Mouse (Mus musculus) v-Abl transformed pro-B cells (cell line): Measurements from ENCODE around the gene Tmco4.

Source experiments
- in situ Hi-C, 2 experiments: fragments of 400-800 bp; cut with MboI; formaldehyde crosslinking; loops; one replicate each; pipeline ENCODE4 v1.15.1; 2025; ENCODE audit not compliant: unreplicated experiment in 2 of 2

Tmco4 gene

DNA sequence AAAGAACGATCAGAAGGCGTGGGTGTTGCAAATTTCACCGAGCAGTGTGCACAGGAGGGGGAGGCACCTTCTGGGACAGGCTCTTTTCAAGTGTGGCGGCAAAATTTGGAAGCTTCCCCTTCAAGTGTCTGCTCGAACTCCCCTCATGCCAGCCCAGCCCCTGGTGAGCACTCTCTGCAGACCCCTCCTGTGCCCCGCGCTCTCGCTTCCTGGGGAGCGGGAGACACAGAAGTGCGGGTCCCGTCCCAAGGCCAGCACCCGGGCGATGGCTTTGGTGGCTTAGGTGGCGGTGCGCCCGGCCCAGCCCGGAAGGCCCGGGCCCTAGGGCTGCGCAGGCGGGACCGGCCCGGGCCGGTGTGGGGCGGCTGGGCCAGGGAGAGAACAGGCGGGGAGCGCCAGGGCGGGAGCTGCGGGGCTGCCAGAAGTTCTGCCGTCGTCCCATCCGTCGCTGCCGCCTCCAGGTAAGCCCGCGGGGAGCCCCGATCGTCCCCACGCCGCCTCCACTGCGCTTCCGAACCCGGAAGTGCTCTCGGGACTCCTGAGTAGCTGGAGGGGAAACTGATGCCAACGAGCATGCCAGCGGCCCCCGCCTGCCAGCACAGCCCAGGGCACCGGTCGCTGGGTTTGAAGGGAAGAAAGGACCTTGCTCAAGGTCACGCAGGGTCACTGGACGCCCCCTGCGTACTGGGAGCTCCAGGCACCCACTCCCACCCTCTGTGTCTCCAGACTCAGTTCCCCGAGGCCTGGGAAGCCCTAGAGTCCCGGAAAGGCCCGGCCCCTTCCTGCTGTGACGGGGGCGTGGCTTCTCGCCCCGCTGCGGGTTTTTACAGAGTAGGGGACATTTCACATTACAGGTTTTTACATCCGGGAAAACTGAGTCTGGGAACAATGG is at the start of gene Tmco4:
TSS of gene Tmco4 (plus strand) at position 62 of the 892 bp plus-strand sequence.
- in situ Hi-C loops, result no loop called here

DNA sequence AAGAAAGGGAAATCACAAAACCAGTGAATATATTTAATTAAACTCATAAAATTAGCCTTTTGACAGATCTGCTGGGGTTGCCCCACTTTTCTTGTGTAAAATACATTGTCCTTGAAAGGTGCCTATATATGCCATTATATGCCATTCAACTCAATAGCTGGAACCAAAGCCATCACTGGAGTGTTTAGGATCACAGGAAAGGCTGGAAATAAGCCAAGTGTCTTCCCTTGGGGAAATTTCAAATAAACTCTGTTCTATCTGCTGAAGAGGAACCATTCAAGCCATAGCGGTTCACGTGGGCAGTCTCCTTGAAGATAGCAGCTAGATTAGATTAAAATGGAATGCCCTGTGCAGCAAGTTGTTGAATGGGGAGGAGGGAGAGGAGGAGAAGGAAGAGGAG is 47.1 kb upstream of the Tmco4 start:
- in situ Hi-C loops, result loop anchor here (5.0 to 25.0 kb wide), 4 partner anchors 72 to 362 kb away; partner anchors contain the start of gene Htr6 (in 1 of the 2)

DNA sequence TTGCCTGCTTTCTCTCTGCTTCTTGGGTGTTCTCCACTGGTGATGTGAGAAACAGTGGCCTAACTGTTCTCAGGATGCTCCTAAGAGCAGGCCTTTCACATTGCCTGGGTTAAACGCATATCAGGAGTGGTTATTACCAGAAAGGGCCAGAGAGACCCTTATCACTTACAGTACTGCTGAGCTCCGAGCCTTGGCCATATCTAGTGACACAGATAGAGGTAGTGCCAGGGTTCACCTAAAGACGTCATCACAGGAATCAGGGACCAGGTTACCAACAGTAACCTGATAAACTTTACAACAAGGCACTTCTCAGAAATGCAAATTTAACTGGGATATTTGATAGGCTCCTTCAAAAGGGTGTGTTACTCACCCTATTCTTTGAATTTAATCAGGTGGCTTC is 38.8 kb upstream of the Tmco4 start:
- in situ Hi-C loops, result loop anchor here in 1 of 2 experiments (25.0 kb wide), 1 partner anchor 353 kb away; no protein-coding TSS in a partner anchor

DNA sequence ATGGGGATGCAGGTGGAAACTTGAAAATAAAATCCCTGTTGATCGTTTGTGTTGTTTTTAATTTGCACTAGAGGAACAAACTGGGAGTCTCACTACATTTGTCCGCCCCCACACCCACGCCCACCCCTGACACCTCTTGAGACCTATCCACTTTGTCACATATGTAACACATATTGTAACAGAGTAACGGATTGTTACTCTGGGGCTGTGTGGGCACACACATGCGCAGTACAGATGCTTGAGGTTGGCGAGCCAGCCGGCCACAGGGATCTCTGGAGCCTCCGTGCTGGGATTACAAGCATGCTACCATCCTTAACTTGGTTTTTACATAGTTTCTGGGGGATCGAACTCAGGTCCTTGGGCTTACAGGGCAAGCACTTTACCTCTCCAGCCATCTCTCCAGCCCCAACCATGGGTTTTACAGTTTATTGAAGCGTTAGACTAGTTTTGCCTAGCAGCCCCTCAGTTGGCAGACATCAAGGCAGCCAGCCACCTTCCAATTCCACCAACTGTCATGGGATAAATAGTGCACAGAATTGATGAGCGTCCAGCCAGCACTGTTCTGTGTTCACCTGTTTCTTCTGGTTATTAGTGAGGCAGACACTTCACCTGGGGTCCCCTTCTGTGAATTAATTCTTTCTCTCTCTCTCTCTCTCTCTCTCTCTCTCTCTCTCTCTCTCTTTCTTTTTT is 38.1 kb upstream of the Tmco4 start:
- in situ Hi-C loops, result loop anchor here in 1 of 2 experiments (25.0 kb wide), 1 partner anchor 353 kb away; no protein-coding TSS in a partner anchor

DNA sequence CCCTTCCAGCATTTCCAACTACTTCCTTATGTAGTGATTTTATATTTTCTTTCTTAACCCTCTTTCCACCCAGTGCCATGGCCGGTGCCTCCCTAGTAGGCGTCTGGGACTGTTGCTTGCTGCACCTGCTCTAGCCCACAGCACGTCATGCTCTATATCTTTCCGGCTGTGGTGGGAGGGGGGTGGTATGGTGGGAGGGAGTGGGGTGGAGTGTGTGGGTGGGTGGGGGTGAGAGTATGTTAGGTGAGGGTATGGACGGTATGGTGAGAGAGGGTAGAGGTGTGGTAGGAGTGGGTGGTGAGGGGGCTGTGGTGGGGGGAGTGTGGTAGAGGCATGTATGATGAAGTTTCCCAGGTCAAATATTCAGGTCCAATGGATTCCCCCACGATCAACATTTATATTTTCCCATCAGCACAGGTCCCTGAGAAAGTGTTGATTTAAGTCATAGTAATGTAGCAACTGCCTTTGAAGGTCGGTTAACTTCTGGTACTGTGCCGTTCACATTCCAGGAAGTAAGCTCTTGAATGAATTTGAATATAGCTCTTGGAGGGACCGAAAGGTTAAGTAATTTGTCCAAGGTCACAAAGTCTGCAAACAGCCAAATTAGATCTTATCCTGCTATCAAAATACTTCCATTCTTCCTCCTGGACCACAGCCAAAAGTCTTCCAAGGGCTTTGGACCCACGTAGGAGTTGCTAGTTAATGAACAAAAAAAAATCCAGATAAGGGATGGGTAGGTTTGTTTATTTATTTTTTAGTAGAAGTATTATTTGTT is 34.0 kb upstream of the Tmco4 start:
- in situ Hi-C loops, result loop anchor here in 1 of 2 experiments (25.0 kb wide), 1 partner anchor 349 kb away; no protein-coding TSS in a partner anchor

DNA sequence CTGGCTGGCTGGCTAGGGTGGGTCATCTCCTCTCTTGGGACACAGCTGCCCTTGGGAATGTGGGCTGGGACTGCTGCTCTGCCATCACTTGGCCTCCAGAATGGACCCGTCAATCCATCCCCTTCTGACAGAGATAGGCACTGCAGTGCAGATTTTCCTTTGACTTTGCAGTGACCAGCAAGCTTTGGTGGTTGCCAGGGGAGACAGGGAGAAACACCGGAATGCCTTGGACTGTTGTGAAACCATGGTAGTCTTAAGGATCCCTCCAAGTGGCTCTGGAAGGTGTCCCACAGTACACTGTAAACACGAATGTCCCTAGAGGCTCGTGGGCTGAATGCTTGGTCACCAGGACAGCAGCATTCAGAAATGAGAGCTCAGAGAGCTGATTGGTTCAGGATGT is 33.2 kb upstream of the Tmco4 start:
- in situ Hi-C loops, result loop anchor here in 1 of 2 experiments (25.0 kb wide), 1 partner anchor 348 kb away; no protein-coding TSS in a partner anchor

DNA sequence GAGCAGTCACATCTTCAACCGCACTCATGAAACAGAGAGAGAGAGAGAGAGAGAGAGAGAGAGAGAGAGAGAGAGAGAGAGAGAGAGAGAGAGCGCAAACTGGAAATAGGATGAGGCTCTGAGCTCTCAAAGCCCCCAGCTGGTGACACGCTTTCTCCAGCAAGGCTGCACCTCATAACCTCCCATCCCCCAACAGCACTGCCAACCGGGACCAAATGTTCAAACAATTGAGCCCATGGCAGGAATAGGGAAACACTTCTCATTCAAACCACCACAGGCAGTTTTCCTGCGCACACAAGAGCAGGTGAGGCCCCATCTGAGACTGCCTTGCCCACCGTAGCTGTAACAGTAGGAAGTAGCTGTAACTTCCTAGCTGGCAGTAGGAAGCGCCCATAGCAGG is 31.3 kb upstream of the Tmco4 start:
- in situ Hi-C loops, result loop anchor here in 1 of 2 experiments (25.0 kb wide), 1 partner anchor 346 kb away; no protein-coding TSS in a partner anchor

DNA sequence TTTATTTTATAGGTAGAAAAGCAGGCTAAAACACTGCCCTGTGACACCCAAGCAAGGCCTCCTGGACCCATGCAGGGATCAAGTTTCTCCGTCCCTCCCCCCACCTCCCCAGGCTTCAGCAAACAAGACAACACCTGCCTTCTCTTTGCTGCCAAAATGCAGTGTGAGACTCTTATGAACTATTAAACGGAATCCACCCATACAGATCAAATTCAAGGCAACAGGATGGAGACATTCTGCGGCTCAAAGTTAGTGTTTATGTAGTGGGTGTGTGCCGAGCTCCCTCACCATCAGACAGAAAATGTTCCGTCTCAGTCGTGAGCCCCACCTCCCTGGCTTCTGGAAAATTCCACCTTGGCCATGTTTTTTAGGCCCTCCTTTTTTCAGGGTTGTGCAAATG is 30.7 kb upstream of the Tmco4 start:
- in situ Hi-C loops, result loop anchor here in 1 of 2 experiments (25.0 kb wide), 1 partner anchor 345 kb away; no protein-coding TSS in a partner anchor

DNA sequence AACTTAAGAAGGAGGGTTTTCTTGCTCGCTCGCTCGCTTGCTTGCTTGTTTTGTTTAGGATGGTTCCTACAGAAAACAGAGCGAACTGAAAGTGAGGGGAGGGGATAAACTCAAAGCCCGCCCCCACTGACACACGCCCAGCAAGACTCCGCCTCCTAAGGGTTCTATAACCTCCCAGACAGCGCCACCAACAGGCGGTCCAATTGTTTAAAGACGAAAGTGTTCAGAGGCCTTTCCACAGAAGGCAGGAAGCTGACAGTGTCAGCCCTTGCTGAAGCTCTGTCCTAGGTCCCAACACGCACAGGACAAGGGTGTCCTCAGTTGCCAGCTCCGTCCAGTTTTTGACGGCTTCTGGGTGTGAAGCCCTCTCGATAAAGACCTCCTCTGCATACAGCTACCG is 29.0 kb upstream of the Tmco4 start:
- in situ Hi-C loops, result loop anchor here in 1 of 2 experiments (25.0 kb wide), 1 partner anchor 344 kb away; no protein-coding TSS in a partner anchor

DNA sequence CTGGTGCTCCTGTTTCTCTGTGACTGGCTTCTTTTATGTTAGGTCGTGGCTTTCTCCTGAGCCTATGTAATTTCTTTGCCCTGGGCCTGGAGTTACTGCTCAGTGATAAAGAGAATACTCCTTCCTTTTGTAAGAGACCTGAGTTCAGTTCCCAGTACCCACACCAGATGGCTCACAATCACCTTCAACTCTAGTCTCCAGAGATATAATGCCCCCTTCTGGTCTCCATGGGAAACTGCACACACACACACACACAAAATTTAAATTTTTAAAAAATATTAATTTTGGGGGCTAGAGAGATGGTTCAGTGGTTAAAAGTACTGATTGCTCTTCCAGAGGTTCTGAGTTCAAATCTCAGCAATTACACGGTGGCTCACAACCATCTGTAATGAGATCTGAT is 24.4 kb upstream of the Tmco4 start:
- in situ Hi-C loops, result loop anchor here in 1 of 2 experiments (25.0 kb wide), 1 partner anchor 339 kb away; no protein-coding TSS in a partner anchor

DNA sequence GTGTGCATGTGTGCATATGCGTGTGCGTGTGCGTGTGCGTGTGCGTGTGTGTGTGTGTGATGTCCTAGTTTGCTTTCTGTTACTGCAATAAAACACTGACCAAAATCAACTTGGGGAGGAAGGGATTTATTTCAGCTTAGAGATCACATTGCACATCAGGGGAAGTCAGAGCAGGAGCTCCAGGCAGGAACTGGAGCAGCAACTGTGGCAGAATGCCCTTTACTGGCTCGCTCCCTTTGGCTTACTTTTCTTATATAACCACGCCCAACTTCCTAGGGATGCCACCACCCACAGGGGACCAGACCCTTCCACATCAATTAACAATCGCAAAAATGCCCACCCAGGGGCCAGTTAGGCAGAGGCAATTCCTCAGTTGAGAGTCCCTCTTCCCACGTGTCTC is 14.1 kb upstream of the Tmco4 start:
- in situ Hi-C loops, result no loop called here

DNA sequence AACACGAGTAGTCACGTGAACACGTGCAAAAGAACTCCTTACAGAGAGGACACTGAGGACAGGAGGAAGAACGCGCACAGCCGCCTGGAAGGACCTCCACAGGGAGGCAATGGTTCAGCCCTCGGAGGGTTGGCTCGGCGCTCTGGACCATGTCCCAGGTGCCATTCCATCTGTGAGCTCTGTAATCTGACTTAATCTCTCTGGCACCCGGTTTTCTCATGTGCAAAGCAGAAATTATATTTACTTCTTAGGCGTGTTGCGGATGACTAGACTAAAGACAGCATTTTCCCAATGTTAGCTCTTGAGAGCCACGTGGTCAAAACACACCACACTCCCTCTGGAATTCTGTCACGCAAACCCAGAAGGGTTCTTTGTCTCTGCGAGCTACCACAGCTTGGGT is 13.6 kb upstream of the Tmco4 start:
- in situ Hi-C loops, result no loop called here

DNA sequence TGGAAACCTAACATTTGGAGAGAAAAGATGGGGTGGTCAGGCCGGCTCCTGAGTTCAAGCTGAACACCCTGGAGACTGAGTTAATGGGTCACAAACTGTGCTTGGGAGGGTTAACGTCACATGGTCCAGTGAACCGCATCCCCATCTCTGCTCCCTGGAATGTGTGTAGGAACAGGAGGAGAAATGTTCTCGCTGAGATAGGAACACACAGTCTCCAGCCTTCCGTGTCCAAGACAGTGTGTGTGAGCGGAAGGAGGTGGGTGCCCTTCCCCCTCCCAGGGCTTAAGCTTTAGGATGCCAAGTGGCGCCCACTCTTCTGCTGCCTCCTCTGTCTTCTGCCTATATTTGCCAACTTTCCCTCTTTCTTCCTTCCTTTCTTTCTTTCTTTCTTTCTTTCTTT is 12.8 kb upstream of the Tmco4 start:
- in situ Hi-C loops, result no loop called here

DNA sequence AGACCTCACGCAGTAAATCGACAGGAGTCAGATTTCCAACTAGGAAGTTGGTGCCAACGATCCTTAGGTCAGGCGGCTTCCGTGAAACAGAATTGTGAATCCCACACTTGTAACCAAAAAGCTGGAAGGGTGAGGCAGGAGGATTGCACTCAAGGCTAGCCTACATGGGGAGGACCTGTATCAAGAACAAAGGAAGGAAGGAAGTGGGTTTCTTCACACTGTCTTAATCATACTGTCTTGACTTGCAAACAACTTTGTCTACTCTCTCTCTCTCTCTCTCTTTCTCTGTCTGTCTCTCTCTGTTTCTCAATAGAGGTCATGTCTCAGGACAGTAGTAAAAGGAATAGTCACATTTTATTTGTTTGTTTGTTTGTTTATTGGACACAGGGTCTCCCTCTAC is 10.0 kb upstream of the Tmco4 start:
- in situ Hi-C loops, result no loop called here

DNA sequence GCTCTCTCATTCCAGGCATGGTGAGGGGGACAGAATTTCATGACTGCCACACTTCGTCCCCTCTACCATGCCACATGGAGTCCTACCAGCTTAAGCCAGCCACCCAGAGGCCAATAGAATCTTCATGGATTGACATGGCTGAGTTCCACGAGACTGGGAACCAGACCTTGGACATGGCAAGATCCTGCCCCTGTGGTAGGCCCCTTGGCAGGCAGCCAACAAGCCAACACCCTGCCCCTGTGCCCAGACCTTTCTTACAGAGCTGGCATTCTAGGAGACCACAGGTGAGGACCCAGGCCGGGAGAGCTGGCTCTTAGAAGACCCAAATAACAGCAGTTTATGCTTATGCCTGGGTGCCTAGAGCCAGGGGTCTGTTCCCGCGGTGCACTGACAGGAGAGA is 6.8 kb upstream of the Tmco4 start:
- in situ Hi-C loops, result no loop called here

DNA sequence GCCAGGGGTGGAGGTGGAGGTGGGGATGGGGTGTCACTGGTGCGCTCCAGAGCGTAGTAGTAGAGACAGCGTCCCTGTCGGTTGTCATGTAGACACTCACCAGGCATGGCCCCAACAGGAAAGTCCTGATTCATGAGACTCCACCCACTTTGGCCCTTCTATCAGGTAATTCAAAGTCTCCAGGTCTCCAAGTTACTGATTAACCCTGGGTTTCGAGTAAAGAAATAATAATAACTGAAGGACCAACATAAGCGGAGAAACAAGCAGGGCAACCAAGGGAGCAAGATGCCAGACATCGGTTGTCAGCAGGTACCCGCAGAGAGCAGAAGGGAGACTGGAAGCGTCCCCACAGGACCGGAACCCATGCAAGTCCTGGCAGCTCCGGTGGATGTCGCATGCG is 5.8 kb upstream of the Tmco4 start, which contains the start of gene Rnf186:
TSS of gene Rnf186 (plus strand) at position 247 of the 400 bp plus-strand sequence.
- in situ Hi-C loops, result no loop called here

DNA sequence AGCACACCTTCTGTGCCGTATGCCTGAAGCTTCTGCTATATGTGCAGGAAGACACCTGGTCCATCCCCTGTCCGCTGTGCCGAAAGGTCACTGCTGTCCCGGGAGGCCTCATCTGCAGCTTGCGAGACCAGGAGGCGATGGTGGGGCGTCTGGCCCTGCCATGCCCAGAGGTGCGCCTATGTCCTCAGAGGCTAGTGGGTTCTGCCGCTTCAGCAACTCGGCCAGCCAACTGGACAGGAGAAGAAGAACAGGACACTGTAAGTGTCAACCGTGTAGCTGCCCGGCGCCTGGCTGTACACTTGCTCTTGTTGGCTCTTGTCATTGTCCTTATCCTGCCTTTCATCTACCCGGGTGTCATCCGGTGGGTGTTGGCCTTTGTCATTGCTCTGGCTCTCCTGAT is 5.2 kb upstream of the Tmco4 start:
- in situ Hi-C loops, result no loop called here

DNA sequence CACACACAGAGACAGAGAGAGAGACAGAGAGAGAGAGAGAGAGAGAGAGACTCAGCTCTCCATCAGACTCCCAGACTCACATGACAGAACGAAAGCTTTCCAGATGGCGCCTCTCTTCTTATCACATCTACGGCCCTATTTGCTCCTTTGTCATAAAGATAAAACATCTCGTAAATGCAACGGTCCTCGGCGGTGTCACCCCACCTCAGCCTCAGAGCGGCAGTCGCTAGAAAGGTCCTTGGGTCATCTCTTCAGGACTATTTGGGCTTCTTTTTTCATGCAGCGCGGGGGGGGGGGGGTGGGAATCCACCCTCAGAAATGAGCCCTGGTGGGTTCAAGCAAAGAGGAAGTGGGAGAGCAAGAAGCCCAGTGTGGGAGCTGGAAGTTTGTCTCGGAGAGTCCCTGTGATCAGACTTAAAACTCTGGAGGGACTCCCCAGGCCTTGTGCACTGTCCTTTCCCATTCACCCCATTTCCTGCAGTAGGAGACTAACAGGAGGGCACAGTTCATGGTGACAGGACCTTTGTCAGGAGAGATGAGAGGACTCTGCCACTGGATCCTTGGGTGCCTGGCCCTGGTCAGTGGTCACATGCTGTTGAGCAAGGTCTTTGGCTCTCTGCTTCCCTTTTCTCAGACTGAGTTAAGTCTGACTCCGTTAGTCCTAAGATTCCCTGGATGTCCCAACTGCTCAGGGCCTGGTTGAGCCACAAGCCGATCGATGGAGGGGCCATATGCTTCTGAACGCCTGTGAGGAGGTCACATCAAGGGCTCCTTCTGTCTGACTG is 3.7 kb upstream of the Tmco4 start:
- in situ Hi-C loops, result no loop called here

DNA sequence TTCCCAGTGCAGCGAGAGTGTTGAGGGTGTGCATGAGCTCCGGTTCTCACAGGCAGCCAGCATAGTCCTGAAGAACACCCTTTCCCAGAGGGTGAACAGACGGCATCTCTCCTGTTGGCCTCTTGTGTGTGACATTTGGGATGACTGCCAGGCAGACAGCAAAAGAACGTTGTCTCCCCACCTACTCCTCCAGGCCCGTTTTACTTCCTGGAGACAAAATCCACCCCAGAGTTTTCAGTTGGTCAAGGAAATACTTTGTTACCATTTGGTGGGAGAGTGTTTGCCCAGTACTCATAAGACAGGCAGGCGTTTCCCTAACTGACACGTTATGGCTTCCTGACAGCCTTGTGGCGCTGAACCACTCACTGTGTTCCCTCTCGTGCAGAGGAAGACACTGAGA is 3.0 kb upstream of the Tmco4 start:
- in situ Hi-C loops, result no loop called here

DNA sequence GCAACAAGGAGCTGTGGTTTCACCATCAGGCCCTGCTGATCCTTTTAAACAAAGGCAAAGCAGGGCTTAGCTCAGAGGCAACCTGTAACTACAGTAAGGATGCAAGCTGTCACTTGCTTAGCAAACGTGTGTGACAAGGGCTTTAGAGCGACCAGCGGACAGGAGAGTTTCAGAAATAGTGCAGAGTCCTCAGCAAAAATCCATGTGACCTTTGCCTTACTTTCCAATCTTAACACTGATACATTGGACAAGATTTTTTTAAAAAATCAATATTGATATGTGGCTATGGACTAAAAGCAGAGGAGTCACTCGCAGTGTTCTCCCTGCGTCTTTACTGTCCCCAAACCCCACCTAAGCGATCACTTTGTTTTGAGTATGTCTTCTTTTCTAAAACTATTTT is 1.3 kb upstream of the Tmco4 start:
- in situ Hi-C loops, result no loop called here
